Mouse (Mus musculus) monocyte, adult 59 days (primary cell): ENCODE data around the gene Spata9. TPM values are rescaled to one million over a fixed set of nuclear protein-coding genes. Genes with fewer than 3 reads are reported as not detected.

Experiments used
- total RNA-seq, 2 experiments: library from RNA; stranded (reverse); gene quantifications; one replicate each; pipeline ENCODE4 v1.2.4; 2023

Spata9 gene
- not detected for total RNA-seq

DNA sequence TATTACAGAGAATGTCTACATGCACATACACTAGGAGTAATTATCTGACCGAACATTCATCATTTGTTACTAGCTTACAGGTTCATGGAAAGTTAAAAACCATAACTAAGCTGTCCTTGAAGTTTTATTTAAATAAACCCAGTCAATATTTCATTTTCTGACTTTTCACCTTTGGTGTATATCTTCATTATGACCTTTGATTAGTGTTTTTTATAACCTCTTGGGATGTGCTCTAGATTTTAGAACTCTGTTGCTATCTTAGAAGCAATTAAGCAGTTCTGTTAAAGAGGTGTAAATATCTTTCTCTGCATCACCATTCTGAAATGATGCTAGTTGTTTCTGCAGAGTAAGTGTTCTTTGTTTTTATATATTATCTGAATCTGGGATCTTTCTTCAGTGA, at the start of gene Spata9:
Spata9 (plus strand) TSS at position 301 of the 400 bp plus-strand sequence.

DNA sequence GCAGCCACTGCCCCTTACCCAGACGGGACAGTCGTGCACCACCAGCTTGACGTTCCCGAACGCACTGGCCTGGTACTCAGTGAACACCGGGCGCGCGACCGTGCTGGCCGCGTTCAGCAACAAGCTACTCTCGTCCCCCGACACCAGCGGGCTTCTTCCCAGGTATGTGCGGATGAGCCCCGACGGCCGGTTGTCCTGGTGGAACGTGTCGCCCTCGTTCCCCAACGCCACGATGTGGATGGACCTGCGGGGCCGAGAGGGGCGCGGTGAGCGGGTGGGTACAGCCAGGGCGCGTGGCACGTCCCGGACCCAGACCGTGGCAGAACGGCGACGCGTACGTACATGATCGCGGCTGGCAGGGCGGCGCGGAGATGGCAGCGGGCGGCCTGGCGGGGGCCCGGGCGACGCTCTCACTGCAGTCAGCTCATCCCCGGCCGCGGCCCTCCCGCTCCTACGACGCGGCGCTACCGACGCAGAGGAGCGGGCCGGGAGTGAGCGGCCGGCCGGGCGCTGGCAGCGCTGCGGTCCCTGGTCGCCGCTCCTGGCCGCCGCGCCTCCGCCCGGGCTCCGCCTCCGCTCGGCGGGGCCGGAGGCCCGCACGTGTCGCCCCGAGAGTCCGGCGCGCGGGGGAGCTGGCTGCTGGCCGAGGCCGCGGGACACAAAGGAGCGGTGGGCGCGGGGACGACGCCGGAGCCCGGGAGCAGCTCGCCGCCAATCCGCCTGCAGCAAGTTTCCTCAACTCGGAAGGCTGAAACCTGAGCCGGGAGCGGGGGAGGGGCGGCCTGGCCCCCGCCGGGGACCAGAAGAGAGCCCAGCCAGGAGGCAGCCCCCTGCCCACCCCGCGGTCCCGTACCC, 23.5 kb upstream of the Spata9 start, which contains the start of gene Rhobtb3:
Rhobtb3 (minus strand) TSS at position 737 of the 855 bp plus-strand sequence.

DNA sequence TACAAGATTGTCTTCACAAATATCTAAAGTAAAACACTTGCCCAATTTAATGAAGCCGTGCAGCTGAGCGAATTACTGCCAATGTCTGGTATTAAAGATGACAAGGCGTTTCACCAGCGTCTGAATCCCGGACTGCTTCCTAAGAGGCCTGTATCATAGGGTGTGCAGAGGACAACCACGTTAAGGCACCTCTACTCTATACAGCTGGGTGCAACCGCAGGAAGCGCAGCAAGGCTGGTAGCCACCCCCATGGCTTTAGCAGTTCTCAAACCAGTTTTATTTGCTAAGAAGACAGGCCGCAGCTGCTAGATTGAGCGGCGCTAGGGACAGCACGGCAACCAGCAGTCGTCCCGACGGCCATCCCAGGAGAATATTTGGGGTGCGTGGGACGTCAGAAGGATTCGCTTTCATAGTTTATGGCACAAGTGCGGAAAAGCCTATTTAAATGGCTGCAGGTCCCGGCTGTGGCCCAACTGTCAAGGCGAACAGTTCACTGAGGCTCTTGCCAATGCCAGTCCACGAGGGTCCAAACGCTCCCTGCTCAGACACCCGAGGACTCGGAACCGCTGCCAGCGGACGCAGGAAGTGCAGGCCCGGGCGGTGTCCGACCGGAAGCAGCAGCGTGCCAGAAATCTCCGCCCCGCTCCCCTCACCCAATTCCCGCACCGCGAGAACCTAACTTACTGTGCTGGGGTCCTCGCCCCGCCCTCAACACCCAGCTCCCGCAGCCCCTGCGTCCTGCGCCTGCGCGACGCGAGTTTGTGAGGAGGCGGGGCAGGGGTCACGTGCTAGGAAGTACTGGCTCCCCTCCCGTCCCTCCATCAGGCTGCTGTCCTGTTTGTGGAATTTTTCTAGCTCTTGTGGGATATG, 51.3 kb downstream of the Spata9 start, which contains the start of gene Rfesd:
Rfesd (minus strand) TSS at position 746 of the 870 bp plus-strand sequence.

Other genes with a start within 250 kb of the Spata9 start
- gene Glrx, start 127.3 kb upstream of the Spata9 start, total RNA-seq: 10 to 100 TPM; 37.4 to 47.2 TPM
- under 1 TPM; 0.10 to 0.21 TPM for gene Rhobtb3, start 23.2 kb upstream of the Spata9 start, total RNA-seq
- gene Rfesd, start 51.6 kb downstream of the Spata9 start, total RNA-seq: 10 to 100 TPM in 1 of 2 experiments, 1 to 10 TPM in 1; 5.9 to 10.2 TPM
- not detected for gene Gpr150, start 89.8 kb downstream of the Spata9 start, total RNA-seq
- 10 to 100 TPM; 15.2 to 16.8 TPM for gene Arsk, start 131.5 kb downstream of the Spata9 start, total RNA-seq
- gene Ttc37, start 131.6 kb downstream of the Spata9 start, total RNA-seq: 10 to 100 TPM; 15.4 to 16.8 TPM